Mouse (Mus musculus): ENCODE results near the gene Wdr1. TPM values are rescaled to one million over a fixed set of nuclear protein-coding genes. Genes with fewer than 3 reads are reported as not detected.

Wdr1 gene
- 585 TPM for polyA plus RNA-seq (2017; shearing (Covaris generic))

DNA sequence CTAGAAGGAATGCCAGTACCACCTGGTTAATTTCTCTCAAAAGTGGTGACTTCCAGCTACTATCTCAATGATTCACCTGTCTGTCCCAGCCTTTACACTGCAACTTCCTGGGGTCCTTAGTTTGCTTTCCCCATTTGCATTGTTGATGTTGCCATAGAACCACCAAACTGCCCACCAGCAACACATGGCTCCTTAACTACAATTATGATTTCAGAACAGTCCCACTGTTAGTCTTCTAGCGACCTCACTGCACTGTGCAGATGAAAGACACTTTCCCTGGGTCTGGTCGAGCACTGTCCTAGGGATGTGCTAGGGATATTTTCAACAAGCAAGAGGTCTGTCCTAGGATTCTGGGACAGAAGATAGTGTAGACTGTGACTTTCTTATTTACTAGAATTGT is at the start of gene Wdr1:
Wdr1 (minus strand) TSS at position 101 of the 400 bp plus-strand sequence.

DNA sequence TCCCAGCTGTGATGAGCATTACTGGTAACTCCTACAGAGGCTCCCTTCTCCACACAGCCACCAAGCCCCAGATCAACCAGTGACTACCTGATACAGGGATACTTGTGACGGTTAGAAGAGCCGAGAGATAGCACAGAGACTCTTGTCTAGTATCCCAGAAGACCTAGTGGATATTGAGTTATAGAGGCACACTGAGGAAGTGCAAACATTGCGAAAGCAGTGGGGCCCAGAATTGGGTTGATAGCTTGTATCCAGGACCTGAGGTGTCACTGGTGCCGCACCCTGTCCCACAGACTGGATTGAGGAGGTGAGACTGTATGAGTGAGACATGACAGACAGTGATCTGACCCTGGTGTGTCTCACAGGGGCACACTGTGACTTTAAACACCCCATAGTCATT is 60.0 kb downstream of the Wdr1 start, which contains the start of gene Slc2a9:
Slc2a9 (minus strand) TSS at position 152 of the 400 bp plus-strand sequence.

Other genes with a start within 250 kb of the Wdr1 start
- not detected for gene Drd5, start 243.9 kb downstream of the Wdr1 start, polyA plus RNA-seq (2017; shearing (Covaris generic))
- 7.4 TPM for gene Slc2a9, start 60.1 kb downstream of the Wdr1 start, polyA plus RNA-seq (2017; shearing (Covaris generic))
- 1.2 TPM for gene Zfp518b, start 121.6 kb upstream of the Wdr1 start, polyA plus RNA-seq (2017; shearing (Covaris generic))